Mouse (Mus musculus): ENCODE data around the gene Cyb5r1. TPM values are rescaled to one million over a fixed set of nuclear protein-coding genes. Genes with fewer than 3 reads are reported as not detected.
A peak's percentile ranks its signal among the peaks of the same experiment; 100 is the strongest.
"Not testable (repeated sequence)": the region's sequence is repeated elsewhere in the genome, so short reads cannot be mapped to it uniquely, and the experiment has no call there.

The Cyb5r1 gene
- total RNA-seq, 2 experiments from 2014 or later: 28.7 to 33.2 TPM

GRCm38 (mm10) chr1:134414038-134414437, 8.7 kb downstream of the Cyb5r1 start:
- no peak for DNase-seq (ENCODE audit: extremely low spot score in 1 of 2, low spot score in 1 of 2)

DNA sequence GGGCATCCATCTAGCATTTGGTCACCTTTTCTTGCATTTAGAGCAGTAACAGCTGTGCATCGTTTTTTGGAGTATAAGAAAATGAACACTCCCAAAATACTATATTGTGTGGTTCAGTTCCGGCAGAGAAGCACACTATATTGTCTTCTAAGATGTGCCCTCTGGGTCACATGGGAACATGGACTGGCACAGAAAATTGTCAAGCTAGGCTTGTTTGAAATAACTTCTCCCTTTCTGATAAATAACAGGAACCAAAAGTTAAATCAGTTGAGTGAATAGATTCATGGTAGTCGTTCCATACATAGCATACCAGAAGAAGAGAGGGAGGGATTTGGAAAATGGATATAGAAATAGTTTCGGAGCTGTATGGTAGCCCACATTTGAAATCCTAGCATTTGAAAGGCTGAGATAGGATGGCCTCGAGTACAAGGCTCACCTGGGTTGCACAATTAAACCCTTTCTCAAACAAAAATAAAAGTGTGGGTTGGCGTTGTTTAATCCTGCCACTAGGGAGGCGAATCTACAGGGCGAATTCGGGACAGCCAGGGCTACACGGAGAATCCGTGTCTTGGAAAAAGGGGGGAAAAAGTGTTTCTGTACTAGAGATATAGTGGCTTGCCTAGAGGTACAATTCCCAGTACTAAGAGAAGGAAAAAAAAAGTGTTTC, 9.3 kb downstream of the Cyb5r1 start:
- no peak for DNase-seq (ENCODE audit: extremely low spot score in 1 of 2, low spot score in 1 of 2)

DNA sequence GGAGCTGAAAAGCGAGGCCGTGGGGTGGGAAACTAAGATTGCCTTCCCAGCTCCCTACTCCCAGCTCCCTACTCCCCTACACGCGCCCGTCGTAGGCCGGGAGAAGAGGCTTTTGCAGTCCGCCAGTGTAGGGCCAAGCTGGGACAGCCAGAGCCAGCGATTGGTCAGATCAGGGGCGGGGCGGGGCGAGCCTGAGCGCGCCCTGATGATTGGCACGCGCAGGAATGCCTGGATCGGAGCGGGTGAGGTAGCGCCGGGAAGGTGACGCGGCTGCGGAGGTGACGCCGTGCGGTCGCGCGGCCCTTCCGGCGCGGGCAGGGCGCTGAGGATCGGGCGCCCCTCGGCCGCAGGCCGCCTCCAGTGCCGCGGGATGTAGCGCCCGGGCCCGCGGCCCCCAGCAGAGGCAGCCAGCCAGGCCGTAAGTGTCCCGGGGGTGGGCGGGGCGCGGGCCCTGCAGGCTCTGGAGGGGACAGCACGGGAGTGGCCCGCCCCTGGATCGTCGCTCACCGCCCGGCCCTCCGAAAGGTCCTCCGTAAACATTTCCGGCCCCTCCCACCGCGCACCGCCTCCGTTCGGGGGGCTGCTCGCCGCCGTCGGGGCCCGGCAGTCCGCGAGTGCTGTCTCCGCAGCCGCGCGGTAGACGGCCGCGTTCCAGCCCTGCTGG, 9.9 kb downstream of the Cyb5r1 start, which contains the start of gene Adipor1:
Gene Adipor1 (plus strand): TSS at position 211 of the 664 bp plus-strand sequence.
- peak; percentile 86 to 88 for DNase-seq (ENCODE audit: extremely low spot score in 1 of 2, low spot score in 1 of 2)

- no peak for DNase-seq (ENCODE audit: extremely low spot score in 1 of 2, low spot score in 1 of 2)
Measured at GRCm38 (mm10) chr1:134418414-134418975, 13.1 kb downstream of the Cyb5r1 start.

DNA sequence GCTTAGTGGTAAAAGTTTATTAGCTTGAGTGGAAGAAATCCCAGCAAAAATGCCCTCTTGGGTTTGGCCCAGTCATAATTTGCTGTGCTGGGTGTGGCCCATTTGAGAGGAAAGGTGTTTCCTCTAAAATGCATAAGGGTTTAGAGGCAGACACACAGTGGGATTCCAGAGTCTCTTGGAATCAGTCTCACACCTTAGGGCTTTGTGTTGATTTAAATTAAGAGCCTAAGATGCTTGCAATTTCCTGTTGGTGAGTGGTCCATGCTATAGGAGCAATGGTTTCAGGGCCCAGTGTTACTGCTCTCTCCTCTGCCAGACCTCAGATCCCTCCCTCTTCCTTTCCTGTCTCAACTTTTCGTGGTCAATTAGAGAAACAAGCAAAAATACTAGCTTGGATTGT, 13.8 kb downstream of the Cyb5r1 start:
- DNase-seq (ENCODE audit: extremely low spot score in 1 of 2, low spot score in 1 of 2): no peak

DNA sequence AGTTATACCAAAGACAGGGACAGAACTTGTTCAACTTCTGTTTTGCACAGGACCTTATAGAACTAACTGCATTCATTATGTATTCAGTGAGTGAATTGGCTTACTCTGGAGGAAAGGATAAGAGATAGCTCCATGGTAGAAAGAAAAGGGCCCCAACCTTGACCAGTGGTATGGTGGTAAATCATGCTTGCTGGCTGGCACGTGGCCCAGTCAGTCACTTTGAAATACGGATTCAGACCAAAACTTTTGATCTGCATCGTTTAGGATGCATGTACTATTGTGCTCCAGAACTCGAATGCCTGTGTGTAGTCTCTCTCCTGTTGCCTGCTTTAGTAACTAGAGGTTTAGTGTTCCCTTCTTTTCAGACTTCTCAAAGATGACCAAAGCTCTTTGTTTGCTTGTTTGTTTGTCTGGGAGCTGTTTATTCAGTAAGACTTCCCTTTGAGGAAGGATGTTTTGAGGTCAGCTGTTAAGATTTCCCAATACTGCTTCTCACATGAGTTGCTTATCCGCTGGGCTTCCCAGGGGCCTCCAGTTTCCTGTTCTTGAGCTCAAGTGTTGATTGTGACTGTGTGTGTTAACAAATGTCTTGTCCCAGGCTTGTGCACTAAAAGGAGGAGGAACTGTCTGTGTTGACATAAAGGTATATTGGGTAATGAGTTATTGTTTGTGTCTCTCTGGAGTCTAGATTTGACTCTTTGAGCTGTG, 14.5 kb downstream of the Cyb5r1 start:
- DNase-seq (ENCODE audit: extremely low spot score in 1 of 2, low spot score in 1 of 2): no peak

DNA sequence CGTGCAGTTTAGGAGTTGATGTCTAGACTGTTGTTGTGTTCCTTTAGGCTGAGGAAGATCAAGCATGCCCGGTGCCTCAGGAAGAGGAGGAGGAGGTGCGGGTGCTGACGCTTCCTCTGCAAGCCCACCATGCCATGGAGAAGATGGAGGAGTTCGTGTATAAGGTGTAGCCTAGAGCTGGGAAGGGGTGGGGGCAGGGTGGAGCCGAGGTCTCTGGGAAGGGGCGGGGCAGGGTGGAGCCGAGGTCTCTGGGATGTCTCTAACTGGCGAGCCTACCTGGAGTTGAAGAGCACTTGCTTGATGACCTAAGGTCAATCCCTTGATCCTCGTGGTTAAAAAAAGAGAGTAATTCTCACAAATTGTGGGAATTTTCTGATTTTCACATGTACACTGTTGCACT, 18.6 kb downstream of the Cyb5r1 start:
- DNase-seq (ENCODE audit: extremely low spot score in 1 of 2, low spot score in 1 of 2): no peak

DNA sequence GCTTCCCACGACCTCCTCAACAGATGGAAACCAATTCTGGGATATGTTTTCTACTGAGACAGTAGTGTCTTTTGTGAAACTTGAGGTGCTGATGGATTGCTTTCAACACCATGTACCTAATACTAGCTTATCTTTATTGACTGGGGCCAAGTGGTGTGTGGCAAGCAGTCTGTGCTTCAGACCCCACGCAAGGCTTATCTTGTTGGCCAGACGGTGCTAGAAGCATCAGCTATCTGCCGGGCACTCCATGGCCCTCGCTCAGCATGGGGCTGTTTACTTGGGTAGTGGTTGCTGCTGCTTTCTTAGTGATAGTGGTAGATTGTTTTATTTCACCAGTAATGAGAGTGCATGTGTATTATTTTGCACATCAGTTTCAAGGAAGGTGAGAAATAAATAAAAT, 20.9 kb downstream of the Cyb5r1 start:
- no peak for DNase-seq (ENCODE audit: extremely low spot score in 1 of 2, low spot score in 1 of 2)

- DNase-seq (ENCODE audit: extremely low spot score in 1 of 2, low spot score in 1 of 2): no peak
Measured at GRCm38 (mm10) chr1:134433002-134433401, 27.6 kb downstream of the Cyb5r1 start.

DNA sequence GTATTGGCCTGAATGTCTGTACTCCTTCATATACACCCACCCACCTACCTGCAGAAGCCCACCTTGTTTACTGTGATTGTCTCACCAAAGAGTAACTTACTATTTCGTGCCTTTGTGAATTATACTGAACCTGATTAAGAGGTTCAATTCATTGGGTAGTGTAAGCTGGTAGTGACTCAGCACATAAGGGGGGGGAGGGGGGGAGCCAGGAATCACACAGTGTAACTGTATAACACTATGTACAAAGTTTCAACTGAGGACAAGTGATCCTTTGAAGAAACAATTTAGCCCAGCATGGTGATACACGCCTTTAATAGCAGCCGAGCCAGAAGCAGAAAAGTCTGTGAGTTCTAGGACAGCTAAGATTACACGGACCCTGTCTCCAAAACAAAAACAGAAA, 28.1 kb downstream of the Cyb5r1 start:
- no peak for DNase-seq (ENCODE audit: extremely low spot score in 1 of 2, low spot score in 1 of 2)

GRCm38 (mm10) chr1:134435414-134435813, 30.1 kb downstream of the Cyb5r1 start:
- DNase-seq (ENCODE audit: extremely low spot score in 1 of 2, low spot score in 1 of 2): no peak

- DNase-seq (ENCODE audit: extremely low spot score in 1 of 2, low spot score in 1 of 2): no peak
Measured at GRCm38 (mm10) chr1:134440437-134440836, 35.1 kb downstream of the Cyb5r1 start.

- not testable (repeated sequence) for DNase-seq (ENCODE audit: extremely low spot score in 1 of 2, low spot score in 1 of 2)
Measured at GRCm38 (mm10) chr1:134441737-134442136, 36.4 kb downstream of the Cyb5r1 start.

DNA sequence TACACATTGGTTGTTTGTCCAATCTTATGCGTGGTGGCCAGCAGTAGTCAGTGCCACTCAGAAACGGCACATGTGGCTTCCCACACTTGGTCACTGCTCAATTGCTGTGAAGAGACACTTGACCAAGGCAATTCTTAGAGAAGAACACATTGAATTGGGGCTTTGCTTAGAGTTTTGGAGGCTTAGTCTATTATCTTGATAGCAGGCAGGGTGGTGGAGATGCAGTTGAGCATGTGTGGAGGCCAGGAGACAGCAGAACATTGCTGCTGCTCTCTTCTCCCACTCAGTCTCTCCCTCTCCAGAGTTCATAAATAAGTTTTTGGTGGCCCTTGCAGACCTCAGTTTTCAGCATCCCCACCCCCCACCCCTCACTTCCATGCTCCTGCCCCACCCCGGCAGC, 37.0 kb downstream of the Cyb5r1 start:
- DNase-seq (ENCODE audit: extremely low spot score in 1 of 2, low spot score in 1 of 2): no peak

GRCm38 (mm10) chr1:134443288-134443687, 37.9 kb downstream of the Cyb5r1 start:
- not testable (repeated sequence) for DNase-seq (ENCODE audit: extremely low spot score in 1 of 2, low spot score in 1 of 2)

DNA sequence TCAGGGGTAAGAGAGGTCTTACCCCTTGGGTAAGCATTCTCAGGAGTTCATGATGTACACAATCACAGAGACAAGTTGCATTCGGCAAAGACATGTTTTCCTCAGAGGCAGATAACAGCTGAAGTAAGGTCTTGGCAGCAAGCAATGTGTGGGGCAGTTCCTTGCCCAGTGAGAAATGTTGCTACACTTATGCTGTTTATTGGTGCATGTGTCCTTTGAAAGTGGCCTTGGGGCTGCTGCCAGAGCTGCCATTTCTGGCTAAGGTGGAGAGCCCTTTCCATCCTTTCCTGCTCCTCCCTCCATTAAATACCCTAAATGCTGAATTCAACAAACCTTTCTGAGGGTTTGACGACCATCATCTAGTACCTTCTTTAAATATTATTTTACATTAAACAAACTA, 40.1 kb downstream of the Cyb5r1 start:
- no peak for DNase-seq (ENCODE audit: extremely low spot score in 1 of 2, low spot score in 1 of 2)

DNA sequence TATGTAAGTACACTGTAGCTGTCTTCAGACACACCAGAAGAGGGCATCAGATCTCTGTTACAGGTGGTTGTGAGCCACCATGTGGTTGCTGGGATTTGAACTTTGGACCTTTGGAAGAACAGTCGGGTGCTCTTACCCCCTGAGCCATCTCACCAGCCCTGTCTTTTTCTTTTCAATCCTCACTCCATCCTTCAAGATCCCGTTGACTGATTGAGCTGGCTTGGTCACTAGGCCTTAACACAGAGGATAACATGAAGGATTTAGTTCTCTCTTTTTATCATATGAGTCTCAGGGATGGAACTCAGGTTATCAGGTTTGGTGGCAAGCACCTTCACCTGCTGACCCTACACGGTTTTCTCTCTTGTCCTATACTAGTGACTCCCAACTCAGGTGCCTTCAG, 43.2 kb downstream of the Cyb5r1 start:
- DNase-seq (ENCODE audit: extremely low spot score in 1 of 2, low spot score in 1 of 2): not testable (repeated sequence)

DNA sequence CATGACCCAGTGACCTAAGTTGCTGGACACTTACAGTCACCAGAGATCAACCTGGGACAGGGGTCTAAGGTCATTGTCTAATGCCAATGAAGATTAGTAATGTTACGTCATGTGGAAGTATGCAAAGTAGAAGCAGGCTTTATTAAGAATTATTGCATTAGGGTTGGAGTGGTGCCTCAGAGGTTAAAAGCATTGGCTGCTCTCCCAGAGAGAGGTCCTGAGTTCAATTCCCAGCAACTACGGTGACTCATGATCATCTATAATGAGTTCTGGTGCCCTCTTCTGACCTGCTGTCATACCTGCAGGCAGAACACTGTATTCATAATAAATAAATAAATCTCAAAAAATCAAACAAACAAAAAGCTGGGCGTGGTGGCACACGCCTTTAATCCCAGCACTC, 44.8 kb downstream of the Cyb5r1 start:
- no peak for DNase-seq (ENCODE audit: extremely low spot score in 1 of 2, low spot score in 1 of 2)

DNA sequence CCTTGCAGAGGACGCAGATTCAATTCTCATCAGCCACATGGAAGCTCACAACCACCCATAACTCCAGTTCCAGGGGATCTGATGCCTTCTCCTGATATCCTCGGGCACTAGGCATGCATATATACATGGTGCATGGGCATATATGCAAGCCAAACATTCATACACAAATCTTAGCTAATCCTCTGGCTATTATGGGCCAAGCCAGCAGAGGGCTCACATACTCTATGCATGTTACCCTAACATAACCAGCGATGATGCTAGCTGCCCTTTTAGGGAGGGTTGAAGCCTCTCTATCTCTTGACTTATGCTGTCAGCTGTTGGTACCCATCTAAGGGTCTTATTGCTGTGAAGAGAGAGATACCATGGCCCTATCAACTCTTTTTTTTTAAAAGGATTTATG, 45.6 kb downstream of the Cyb5r1 start:
- DNase-seq (ENCODE audit: extremely low spot score in 1 of 2, low spot score in 1 of 2): peak in 1 of 2 experiments; percentile 64

DNA sequence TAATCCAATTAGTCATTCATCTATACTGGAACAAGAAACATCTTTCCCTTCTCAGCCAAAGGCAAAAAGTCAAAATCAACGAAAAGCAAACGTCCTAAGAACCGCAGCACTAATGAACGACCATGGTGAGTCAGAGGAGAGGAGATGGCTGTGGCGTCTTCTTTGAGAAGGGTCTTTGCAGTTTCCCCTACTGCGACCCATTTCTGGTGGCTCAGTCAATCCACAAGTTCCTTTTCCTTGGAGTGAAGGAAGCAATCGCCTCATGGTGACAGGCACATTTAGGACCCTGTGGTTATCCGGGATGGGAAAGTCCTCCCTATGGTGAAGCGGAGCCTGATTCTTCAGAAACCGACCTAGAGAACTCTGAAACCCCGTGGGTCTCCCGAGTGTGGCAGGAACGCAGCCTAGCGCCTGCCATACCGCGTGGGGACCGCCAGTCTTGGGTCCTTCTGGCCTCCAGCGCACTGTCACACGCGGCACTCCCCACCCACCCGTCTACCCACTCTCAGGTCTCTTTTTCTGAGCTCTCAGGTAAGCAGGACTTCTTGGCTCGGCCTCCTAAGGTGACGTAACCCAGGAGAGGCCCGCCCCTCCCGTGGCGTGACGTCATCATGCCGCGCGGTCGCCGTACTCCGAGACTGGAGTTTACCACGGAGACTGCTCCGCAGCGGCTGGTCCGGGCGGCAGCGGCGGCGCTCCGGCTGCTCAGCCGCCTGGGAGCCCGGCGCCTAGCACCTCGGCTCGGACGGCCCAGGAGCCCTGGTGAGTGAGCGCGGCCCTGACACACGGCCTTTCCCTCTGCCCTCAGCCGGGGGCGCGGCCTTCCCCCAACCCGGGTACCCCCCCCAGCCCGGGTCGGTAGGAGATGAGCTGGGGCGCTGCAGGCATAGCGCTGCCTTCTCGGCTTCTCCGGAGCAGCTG, 49.8 kb downstream of the Cyb5r1 start, which contains the start of gene Klhl12:
Gene Klhl12 (plus strand): TSS at position 628 of the 921 bp plus-strand sequence.
- peak; percentile 97 to 98 for DNase-seq (ENCODE audit: extremely low spot score in 1 of 2, low spot score in 1 of 2)
